Mouse (Mus musculus) G1E (cell line): ENCODE measurements around the gene Vps26b. TPM values are rescaled to one million over a fixed set of nuclear protein-coding genes. Genes with fewer than 3 reads are reported as not detected.

Experiments used
- ATAC-seq: 2 replicates; pipeline ENCODE4 v1.8.0; 2016; ENCODE audit warnings: mild to moderate bottlenecking; ENCODE audit not compliant: insufficient number of reproducible peaks, poor library complexity, low FRiP score, severe bottlenecking; ENCODE audit errors: extremely low read depth
- DNase-seq: peaks from one replicate; pipeline ENCODE4 v3.0.0; 2012; ENCODE audit warnings: low spot score
- H3K27me3 ChIP-seq: 2 replicates; pipeline ENCODE4 v1.6.1; 2012; ENCODE audit warnings: mild to moderate bottlenecking, low read length, inconsistent platforms; ENCODE audit not compliant: insufficient read depth
- H3K36me3 ChIP-seq: replicated peaks from 2 replicates; pipeline ENCODE3; 2012; ENCODE audit warnings: mild to moderate bottlenecking, inconsistent platforms
- H3K4me1 ChIP-seq: 2 replicates; pipeline ENCODE4 v1.6.1; 2012; ENCODE audit warnings: low read depth, low read length, inconsistent platforms, mixed read lengths; ENCODE audit not compliant: insufficient read depth
- H3K4me3 ChIP-seq: 2 replicates; pipeline ENCODE4 v1.5.1; 2012; ENCODE audit warnings: low read depth, mild to moderate bottlenecking, inconsistent platforms, low read length, moderate library complexity, mixed read lengths
- H3K9me3 ChIP-seq: replicated peaks from 2 replicates; pipeline ENCODE4 v1.6.1; 2012; ENCODE audit warnings: inconsistent platforms
- CTCF ChIP-seq: IDR thresholded peaks from 2 replicates; pipeline ENCODE4 v1.5.1; 2012; ENCODE audit warnings: low read depth, low read length, inconsistent platforms, mixed read lengths
- GATA1 ChIP-seq: IDR thresholded peaks from 2 replicates; pipeline ENCODE4 v1.6.1; 2012; ENCODE audit warnings: borderline replicate concordance, low read length, inconsistent platforms, mixed read lengths
- GATA2 ChIP-seq: IDR thresholded peaks from 2 replicates; pipeline ENCODE4 v1.6.1; 2012; ENCODE audit warnings: low read depth, low read length, inconsistent platforms, borderline replicate concordance
- POLR2AphosphoS5 ChIP-seq: IDR thresholded peaks from 2 replicates; pipeline ENCODE4 v1.6.1; 2012; ENCODE audit warnings: low read depth, low read length, inconsistent platforms; ENCODE audit not compliant: insufficient replicate concordance
- TAL1 ChIP-seq: conservative IDR thresholded peaks from 2 replicates; pipeline ENCODE4 v1.6.1; 2012; ENCODE audit warnings: low read depth, low read length, inconsistent platforms, mixed read lengths
- polyA plus RNA-seq: library from polyadenylated mRNA; stranded (reverse); fragments of >175 nt; gene quantifications from 2 replicates; pipeline ENCODE4 v1.2.3, GENCODE M21; 2012
- total RNA-seq, 2 experiments: library from RNA; stranded (forward) in 1 of 2; stranded (reverse) in 1 of 2; fragments of 200-1000 nt in 1 of 2; fragments of >200 nt in 1 of 2; fragmentation: Nextera tagmentation in 1 of 2; gene quantifications; 2 replicates each; pipeline ENCODE4 v1.2.3; 2014 to 2017

Gene Vps26b
- total and polyA plus RNA-seq, 3 experiments: 31.4 to 76.8 (median 32.7) TPM

DNA sequence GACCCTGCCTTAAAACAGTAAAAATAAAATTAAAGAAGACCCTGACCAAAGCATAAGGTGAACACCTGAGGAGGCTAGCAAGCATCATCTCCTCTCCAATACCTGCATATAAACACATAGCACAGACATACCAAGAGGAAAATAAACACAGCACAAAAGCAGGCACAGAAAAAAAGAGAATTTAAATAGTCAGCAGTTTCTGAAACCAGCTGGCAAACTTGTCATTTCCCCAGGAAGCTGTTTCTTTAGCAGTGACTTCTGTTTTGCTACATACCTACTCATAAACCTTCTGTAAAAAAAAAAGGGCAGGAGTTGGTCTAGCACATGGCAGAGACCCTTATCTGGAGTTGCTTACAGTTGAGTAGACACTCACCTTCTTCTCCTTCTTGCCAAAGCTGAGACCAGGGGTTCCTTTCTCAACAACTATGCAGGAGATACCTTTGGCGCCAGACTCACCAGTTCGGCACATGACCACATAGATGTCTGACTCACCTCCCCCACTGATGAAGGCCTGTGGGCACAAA is 44.7 kb downstream of the Vps26b start:
- peaks cover 50% of the 10 kb centered on the region for H3K36me3 ChIP-seq
- TF ChIP-seq TAL1: no peak
- no peak for TF ChIP-seq GATA1
- no peak for TF ChIP-seq CTCF
- TF ChIP-seq POLR2AphosphoS5: no peak
- no peak for TF ChIP-seq GATA2
- no peak overlapping the region for H3K4me3 ChIP-seq
- no peaks in the 10 kb centered on the region for H3K9me3 ChIP-seq
- ATAC-seq (no peak), DNase-seq (no peak)
- peaks cover 7% of the 10 kb centered on the region for H3K4me1 ChIP-seq
- H3K27me3 ChIP-seq: no peaks in the 10 kb centered on the region

- Histone ChIP-seq H3K4me1 (no peaks in the 10 kb centered on the region), H3K27me3 (no peaks in the 10 kb centered on the region), H3K36me3 (peaks cover 65% of the 10 kb centered on the region), H3K9me3 (no peaks in the 10 kb centered on the region), H3K4me3 (no peak overlapping the region)
- ATAC-seq: no peak
- DNase-seq: no peak
- no peak for TF ChIP-seq POLR2AphosphoS5
- TF ChIP-seq GATA2: no peak
- TF ChIP-seq GATA1: no peak
- no peak for TF ChIP-seq CTCF
- TF ChIP-seq TAL1: no peak
Measured at GRCm38 (mm10) chr9:26978776-26979175, 51.1 kb downstream of the Vps26b start.

- no peak for ATAC-seq
- no peak overlapping the region for H3K4me3 ChIP-seq
- TF ChIP-seq CTCF: no peak
- TF ChIP-seq POLR2AphosphoS5: no peak
- no peak for TF ChIP-seq GATA2
- H3K27me3 ChIP-seq: no peaks in the 10 kb centered on the region
- DNase-seq: no peak
- no peaks in the 10 kb centered on the region for H3K4me1 ChIP-seq
- H3K36me3 ChIP-seq: peaks cover 62% of the 10 kb centered on the region
- H3K9me3 ChIP-seq: no peaks in the 10 kb centered on the region
Measured at GRCm38 (mm10) chr9:26977754-26978153, 52.1 kb downstream of the Vps26b start.

Other genes with a start within 250 kb of the Vps26b start
- not detected in 2 replicates for gene Glb1l2, start 223.6 kb downstream of the Vps26b start, total RNA-seq (2014; fragmentation: Nextera tagmentation)
- gene Glb1l2, start 223.6 kb downstream of the Vps26b start, total RNA-seq (2017): 0.06 and 0.44 TPM in 2 replicates
- gene Glb1l2, start 223.6 kb downstream of the Vps26b start, polyA plus RNA-seq: not detected in 2 replicates
- gene Glb1l3, start 169.2 kb downstream of the Vps26b start, total RNA-seq (2014; fragmentation: Nextera tagmentation): not detected in 2 replicates
- not detected in 2 replicates for gene Glb1l3, start 169.2 kb downstream of the Vps26b start, total RNA-seq (2017)
- not detected in 2 replicates for gene Glb1l3, start 169.2 kb downstream of the Vps26b start, polyA plus RNA-seq
- not detected in 2 replicates for gene Gm1110, start 107.0 kb downstream of the Vps26b start, total RNA-seq (2014; fragmentation: Nextera tagmentation)
- 0.22 TPM in 1 of 2 replicates, not detected in the other for gene Gm1110, start 107.0 kb downstream of the Vps26b start, total RNA-seq (2017)
- not detected in 2 replicates for gene Gm1110, start 107.0 kb downstream of the Vps26b start, polyA plus RNA-seq
- gene Acad8, start 30.5 kb downstream of the Vps26b start, total RNA-seq (2014; fragmentation: Nextera tagmentation): 15.4 and 17.0 TPM in 2 replicates
- 12.5 and 14.4 TPM in 2 replicates for gene Acad8, start 30.5 kb downstream of the Vps26b start, total RNA-seq (2017)
- 1.1 and 1.2 TPM in 2 replicates for gene Acad8, start 30.5 kb downstream of the Vps26b start, polyA plus RNA-seq
- gene Thyn1, start 30.4 kb downstream of the Vps26b start, total RNA-seq (2014; fragmentation: Nextera tagmentation): 108 and 113 TPM in 2 replicates
- 79.7 and 91.3 TPM in 2 replicates for gene Thyn1, start 30.4 kb downstream of the Vps26b start, total RNA-seq (2017)
- gene Thyn1, start 30.4 kb downstream of the Vps26b start, polyA plus RNA-seq: 2.1 and 3.8 TPM in 2 replicates
- gene Ncapd3, start 110 bp upstream of the Vps26b start, total RNA-seq (2014; fragmentation: Nextera tagmentation): 144 and 187 TPM in 2 replicates
- gene Ncapd3, start 110 bp upstream of the Vps26b start, total RNA-seq (2017): 75.6 and 78.1 TPM in 2 replicates
- gene Ncapd3, start 110 bp upstream of the Vps26b start, polyA plus RNA-seq: 3.7 and 5.6 TPM in 2 replicates
- gene Jam3, start 125.4 kb upstream of the Vps26b start, total RNA-seq (2014; fragmentation: Nextera tagmentation): not detected in 2 replicates
- gene Jam3, start 125.4 kb upstream of the Vps26b start, total RNA-seq (2017): not detected in 2 replicates
- not detected in 2 replicates for gene Jam3, start 125.4 kb upstream of the Vps26b start, polyA plus RNA-seq